Mouse (Mus musculus) hindbrain, embryonic 11.5 days (tissue): ENCODE measurements at regions not wholly inside any gene's neighbourhood (a gene's known extent, or its start where the extent isn't known, plus 50 kb on each side); places are given as distances from the start of the nearest gene placed in this dataset.
A peak's percentile ranks its signal among the peaks of the same experiment; 100 is the strongest.
"Not testable (repeated sequence)": the region's sequence is repeated elsewhere in the genome, so short reads cannot be mapped to it uniquely, and the experiment has no call there.

Experiments used
- ATAC-seq: fragments of 200-750 bp; cut with Nextera tagmentation; 2 replicates; pipeline ENCODE4 v1.8.0; 2017; ENCODE audit warnings: mild to moderate bottlenecking, moderate TSS enrichment, moderate library complexity; ENCODE audit not compliant: low FRiP score
- DNase-seq: peaks from one replicate; pipeline ENCODE4 v3.0.0-alpha.2; 2015; ENCODE audit warnings: low spot score
- H3K27ac ChIP-seq: fragments of 300-500 bp; sonication (generic); 2 replicates; pipeline ENCODE4 v1.5.1; 2014; ENCODE audit warnings: mild to moderate bottlenecking, low read depth, low read length
- H3K27me3 ChIP-seq: fragments of 300-500 bp; sonication (generic); 2 replicates; pipeline ENCODE4 v1.6.1; 2014; ENCODE audit warnings: mild to moderate bottlenecking, low read length, moderate library complexity, mixed read lengths; ENCODE audit not compliant: control insufficient read depth, insufficient read depth
- H3K36me3 ChIP-seq: fragments of 300-500 bp; sonication (generic); 2 replicates; pipeline ENCODE4 v1.6.1; 2014; ENCODE audit warnings: mild to moderate bottlenecking, low read length, moderate library complexity, mixed read lengths; ENCODE audit not compliant: control insufficient read depth, insufficient read depth
- H3K4me1 ChIP-seq: fragments of 300-500 bp; sonication (generic); replicated peaks from 2 replicates; pipeline ENCODE4 v1.6.1; 2014; ENCODE audit warnings: low read length, mixed read lengths; ENCODE audit not compliant: control insufficient read depth, insufficient read depth
- H3K4me2 ChIP-seq: fragments of 300-500 bp; sonication (generic); replicated peaks from 2 replicates; pipeline ENCODE4 v1.6.1; 2014; ENCODE audit warnings: mild to moderate bottlenecking, low read depth, low read length
- H3K4me3 ChIP-seq: fragments of 300-500 bp; sonication (generic); 2 replicates; pipeline ENCODE4 v1.5.1; 2014; ENCODE audit warnings: low read depth, low read length
- H3K9ac ChIP-seq: fragments of 300-500 bp; sonication (generic); 2 replicates; pipeline ENCODE4 v1.6.1; 2014; ENCODE audit warnings: low read depth, low read length
- H3K9me3 ChIP-seq: fragments of 300-500 bp; sonication (generic); 2 replicates; pipeline ENCODE4 v1.6.1; 2016; ENCODE audit warnings: low read length; ENCODE audit not compliant: control insufficient read depth
- WGBS: fragments of 180-500 bp; shearing (Covaris S2); extraction: QIAGEN DNeasy Blood & Tissue Kit; methylation state at CpG from one replicate; pipeline ENCODE4 v1.1.7; 2014; 5-methylcytosine and 5-hydroxymethylcytosine counted together

DNA sequence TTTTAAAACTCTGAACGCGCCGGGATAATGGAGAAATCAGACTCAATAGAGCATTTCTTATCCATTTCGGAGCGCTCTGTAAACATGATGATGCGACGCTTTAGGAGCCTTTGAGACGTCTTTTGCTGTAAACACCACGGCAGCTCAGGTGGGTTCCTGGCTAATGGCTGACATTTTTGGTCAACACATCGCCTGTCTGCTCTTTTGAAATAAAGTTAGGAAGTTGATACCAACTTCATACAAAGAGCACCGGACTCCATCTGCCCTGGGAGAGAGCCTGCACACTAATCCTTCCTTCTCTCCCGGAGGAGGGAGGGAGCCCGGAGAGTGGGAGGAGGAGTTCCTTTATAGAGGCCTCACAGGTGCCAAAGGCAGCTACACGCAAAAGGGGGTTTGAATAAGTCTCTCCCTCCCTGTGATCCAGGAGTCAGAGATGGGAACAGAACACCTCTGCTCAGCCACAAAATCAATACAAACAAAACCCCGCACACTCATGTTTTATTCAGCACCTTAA, 63.8 kb upstream of the Srsf6 start:
- ATAC-seq, result no peak

GRCm38 (mm10) chr2:162866613-162867314, 64.6 kb upstream of the Srsf6 start:
- H3K9me3 ChIP-seq, result no peaks in the 10 kb centered on the region
- ATAC-seq, result no peak
- WGBS, result 18% methylated on average over 11 of the region's 11 CpGs
- H3K4me2 ChIP-seq, result peak overlapping the region; percentile 62
- no peaks in the 10 kb centered on the region for H3K27me3 ChIP-seq
- no peaks in the 10 kb centered on the region for H3K4me1 ChIP-seq
- H3K27ac ChIP-seq, result no peak overlapping the region
- H3K4me3 ChIP-seq, result peak overlapping the region; percentile 26
- H3K36me3 ChIP-seq, result no peaks in the 10 kb centered on the region
- peak; percentile 16 for DNase-seq
- H3K9ac ChIP-seq, result no peak overlapping the region

More for the DNA sequence above, 63.8 kb upstream of the Srsf6 start:
- Histone ChIP-seq H3K27ac (no peak overlapping the region), H3K4me2 (peak overlapping the region; percentile 62), H3K27me3 (no peaks in the 10 kb centered on the region), H3K36me3 (no peaks in the 10 kb centered on the region), H3K9ac (no peak overlapping the region), H3K4me3 (peak overlapping the region; percentile 26), H3K9me3 (no peaks in the 10 kb centered on the region), H3K4me1 (no peaks in the 10 kb centered on the region)
- 4% methylated on average over 15 of the region's 15 CpGs for WGBS
- peak; percentile 39 for DNase-seq

DNA sequence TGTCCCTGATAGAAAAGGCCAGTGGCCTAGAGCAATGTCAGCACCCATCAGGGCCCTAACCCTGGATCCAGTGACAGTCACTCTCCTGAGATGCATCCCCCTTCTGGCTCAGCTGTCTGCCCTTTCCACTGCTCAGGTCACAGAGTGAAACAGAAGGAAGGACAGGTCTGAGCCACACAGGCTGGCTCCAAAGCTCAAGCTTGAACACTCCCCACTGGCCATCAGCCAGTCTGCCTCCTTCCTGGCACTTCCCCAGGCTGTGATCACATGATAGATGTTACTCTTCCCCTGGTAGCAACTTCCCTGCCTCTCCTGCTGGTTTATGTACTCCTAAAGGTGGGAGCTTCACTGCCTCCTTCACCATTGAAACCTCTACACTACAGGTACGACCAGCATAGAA, 66.8 kb upstream of the Srsf6 start:
- Histone ChIP-seq H3K4me3 (no peak overlapping the region), H3K4me2 (no peak overlapping the region), H3K9me3 (no peaks in the 10 kb centered on the region), H3K4me1 (no peaks in the 10 kb centered on the region), H3K36me3 (no peaks in the 10 kb centered on the region), H3K27ac (no peak overlapping the region), H3K9ac (no peak overlapping the region), H3K27me3 (no peaks in the 10 kb centered on the region)
- ATAC-seq (no peak), DNase-seq (no peak)
- WGBS, result 58% methylated on average over 1 of the region's 1 CpGs

GRCm38 (mm10) chr2:162854606-162855005, 76.7 kb upstream of the Srsf6 start:
- WGBS, result 84% methylated on average over 6 of the region's 6 CpGs
- Histone ChIP-seq H3K4me1 (no peaks in the 10 kb centered on the region), H3K4me2 (no peak overlapping the region), H3K4me3 (no peak overlapping the region), H3K9me3 (no peaks in the 10 kb centered on the region), H3K27me3 (no peaks in the 10 kb centered on the region), H3K36me3 (no peaks in the 10 kb centered on the region), H3K27ac (no peak overlapping the region), H3K9ac (no peak overlapping the region)
- ATAC-seq (no peak), DNase-seq (no peak)

GRCm38 (mm10) chr2:162853576-162853975, 77.8 kb upstream of the Srsf6 start:
- no peak for ATAC-seq
- 85% methylated on average over 7 of the region's 7 CpGs for WGBS
- Histone ChIP-seq H3K9me3 (no peaks in the 10 kb centered on the region), H3K9ac (no peak overlapping the region), H3K4me1 (no peaks in the 10 kb centered on the region), H3K27me3 (no peaks in the 10 kb centered on the region), H3K27ac (no peak overlapping the region), H3K4me3 (no peak overlapping the region), H3K4me2 (no peak overlapping the region), H3K36me3 (no peaks in the 10 kb centered on the region)
- DNase-seq, result no peak

- not testable (repeated sequence) for H3K27me3 ChIP-seq, ATAC-seq, H3K36me3 ChIP-seq, H3K4me2 ChIP-seq, H3K9ac ChIP-seq, H3K4me3 ChIP-seq, DNase-seq, H3K27ac ChIP-seq, H3K4me1 ChIP-seq, H3K9me3 ChIP-seq
- 92% methylated on average over 9 of the region's 9 CpGs for WGBS
Observed at GRCm38 (mm10) chr2:162841761-162842160, 89.6 kb upstream of the Srsf6 start.

DNA sequence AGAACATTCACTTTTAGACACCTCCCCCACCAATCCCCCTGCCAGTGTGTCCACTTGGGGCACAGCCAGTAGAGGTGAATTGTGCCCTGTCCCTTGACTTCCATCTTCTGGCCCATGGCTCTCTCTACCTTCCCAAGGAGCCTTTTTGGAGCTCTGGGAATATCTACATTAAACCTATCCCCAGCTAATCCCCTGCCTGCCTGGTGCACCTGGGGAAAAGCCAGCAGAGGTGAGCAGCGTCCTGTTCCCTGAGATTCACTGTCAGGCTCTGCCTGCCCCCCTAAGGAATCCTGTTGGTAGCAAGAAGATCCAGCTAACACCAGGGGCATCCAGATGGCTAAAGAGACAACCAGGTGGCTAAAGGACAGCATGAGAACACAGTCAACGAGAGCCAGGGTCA, 93.6 kb upstream of the Srsf6 start:
- 63% methylated on average over 2 of the region's 2 CpGs for WGBS
- DNase-seq (no peak), ATAC-seq (no peak)
- Histone ChIP-seq H3K4me3 (no peak overlapping the region), H3K36me3 (no peaks in the 10 kb centered on the region), H3K27me3 (no peaks in the 10 kb centered on the region), H3K9me3 (no peaks in the 10 kb centered on the region), H3K4me1 (no peaks in the 10 kb centered on the region), H3K27ac (no peak overlapping the region), H3K9ac (no peak overlapping the region), H3K4me2 (no peak overlapping the region)

DNA sequence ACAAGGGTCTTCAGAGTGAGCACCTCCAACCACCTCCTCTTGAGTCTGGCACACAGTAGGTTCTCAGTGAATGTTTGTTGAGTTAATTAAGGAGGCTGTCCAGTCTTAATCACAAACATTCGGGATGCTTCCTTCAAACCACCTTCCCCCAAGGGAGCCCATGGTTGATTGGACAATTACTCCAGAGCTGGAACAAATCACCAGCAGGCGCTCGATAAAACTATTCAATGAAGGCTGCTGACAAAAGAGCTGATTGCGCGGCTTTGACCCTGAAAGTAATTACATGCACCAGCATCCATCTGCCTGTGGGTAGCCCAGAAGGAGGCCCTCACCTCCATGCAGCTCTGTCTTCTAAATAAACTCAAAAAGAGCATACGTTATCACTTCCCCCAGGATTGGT, 97.6 kb upstream of the Srsf6 start:
- Histone ChIP-seq H3K4me1 (no peaks in the 10 kb centered on the region), H3K4me3 (no peak overlapping the region), H3K36me3 (no peaks in the 10 kb centered on the region), H3K4me2 (no peak overlapping the region), H3K27ac (no peak overlapping the region), H3K9me3 (no peaks in the 10 kb centered on the region), H3K9ac (no peak overlapping the region), H3K27me3 (no peaks in the 10 kb centered on the region)
- DNase-seq, result peak; percentile 38
- WGBS, result 55% methylated on average over 6 of the region's 6 CpGs
- no peak for ATAC-seq

DNA sequence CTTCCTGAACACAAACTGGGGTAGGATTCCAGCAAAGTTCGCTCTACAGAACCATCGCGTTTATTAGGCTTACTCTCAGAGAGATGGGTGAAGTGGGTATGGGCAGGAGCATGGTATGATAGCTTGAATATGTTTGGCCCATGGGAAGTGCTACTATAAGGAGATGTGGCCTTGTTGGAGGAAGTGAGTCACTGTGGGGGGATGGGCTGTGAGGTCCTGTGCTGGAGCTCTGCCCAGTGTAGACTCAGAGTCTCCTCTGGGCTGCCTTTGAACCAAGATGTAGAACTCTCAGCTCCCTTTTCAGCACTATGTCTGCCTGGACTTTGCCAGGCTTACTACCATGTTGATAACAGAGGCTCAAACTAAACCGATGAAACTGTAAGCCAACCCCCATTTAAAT, 112.5 kb upstream of the Srsf6 start:
- WGBS, result 97% methylated on average over 4 of the region's 4 CpGs

More for the DNA sequence above, 112.5 kb upstream of the Srsf6 start:
- ATAC-seq, result no peak
- H3K27ac ChIP-seq, result no peak overlapping the region
- DNase-seq, result no peak
- no peaks in the 10 kb centered on the region for H3K27me3 ChIP-seq
- H3K4me3 ChIP-seq, result no peak overlapping the region
- H3K9ac ChIP-seq, result no peak overlapping the region
- H3K4me2 ChIP-seq, result no peak overlapping the region
- H3K4me1 ChIP-seq, result no peaks in the 10 kb centered on the region
- H3K36me3 ChIP-seq, result no peaks in the 10 kb centered on the region
- H3K9me3 ChIP-seq, result no peaks in the 10 kb centered on the region
